Mouse (Mus musculus): ENCODE data around the gene Afp.
A peak's percentile ranks its signal among the peaks of the same experiment; 100 is the strongest.

Afp gene

DNA sequence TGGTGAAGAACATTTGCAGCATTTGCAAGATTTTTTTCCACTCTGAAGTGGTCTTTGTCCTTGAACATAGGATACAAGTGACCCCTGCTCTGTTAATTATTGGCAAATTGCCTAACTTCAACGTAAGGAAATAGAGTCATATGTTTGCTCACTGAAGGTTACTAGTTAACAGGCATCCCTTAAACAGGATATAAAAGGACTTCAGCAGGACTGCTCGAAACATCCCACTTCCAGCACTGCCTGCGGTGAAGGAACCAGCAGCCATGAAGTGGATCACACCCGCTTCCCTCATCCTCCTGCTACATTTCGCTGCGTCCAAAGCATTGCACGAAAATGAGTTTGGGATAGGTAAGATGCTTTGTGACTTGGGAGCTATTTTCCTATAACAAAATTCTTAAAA is at the start of gene Afp:
Gene Afp (plus strand): TSS at position 220 of the 400 bp plus-strand sequence.
- no peak for DNase-seq (ENCODE audit: low spot score in 2 of 2)

DNA sequence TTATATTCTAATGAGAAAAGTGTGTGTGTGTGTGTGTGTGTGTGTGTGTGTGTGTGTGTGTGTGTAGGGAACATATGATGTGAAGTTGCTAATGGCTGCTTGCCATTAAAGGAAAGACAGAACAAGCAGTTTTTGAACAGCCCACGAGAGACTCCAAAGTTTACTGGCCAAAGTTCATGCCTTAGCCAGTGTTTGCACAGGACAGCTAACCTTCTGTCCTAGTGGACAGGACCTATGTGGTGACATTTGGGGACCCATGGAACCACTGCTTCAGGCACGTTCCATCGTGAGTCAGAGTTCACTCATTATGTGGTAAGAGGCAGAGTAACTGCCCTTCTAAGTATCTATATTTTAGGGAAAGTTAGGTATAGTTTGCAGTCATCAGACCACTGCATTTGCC is 43.0 kb upstream of the Afp start:
- DNase-seq (ENCODE audit: low spot score in 2 of 2) = no peak

DNA sequence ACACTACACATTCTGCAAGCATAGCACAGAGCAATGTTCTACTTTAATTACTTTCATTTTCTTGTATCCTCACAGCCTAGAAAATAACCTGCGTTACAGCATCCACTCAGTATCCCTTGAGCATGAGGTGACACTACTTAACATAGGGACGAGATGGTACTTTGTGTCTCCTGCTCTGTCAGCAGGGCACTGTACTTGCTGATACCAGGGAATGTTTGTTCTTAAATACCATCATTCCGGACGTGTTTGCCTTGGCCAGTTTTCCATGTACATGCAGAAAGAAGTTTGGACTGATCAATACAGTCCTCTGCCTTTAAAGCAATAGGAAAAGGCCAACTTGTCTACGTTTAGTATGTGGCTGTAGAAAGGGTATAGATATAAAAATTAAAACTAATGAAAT is 40.6 kb upstream of the Afp start:
- DNase-seq (ENCODE audit: low spot score in 2 of 2) = no peak

GRCm38 (mm10) chr5:90452711-90453110 is 37.8 kb upstream of the Afp start:
- DNase-seq (ENCODE audit: low spot score in 2 of 2) = no peak

DNA sequence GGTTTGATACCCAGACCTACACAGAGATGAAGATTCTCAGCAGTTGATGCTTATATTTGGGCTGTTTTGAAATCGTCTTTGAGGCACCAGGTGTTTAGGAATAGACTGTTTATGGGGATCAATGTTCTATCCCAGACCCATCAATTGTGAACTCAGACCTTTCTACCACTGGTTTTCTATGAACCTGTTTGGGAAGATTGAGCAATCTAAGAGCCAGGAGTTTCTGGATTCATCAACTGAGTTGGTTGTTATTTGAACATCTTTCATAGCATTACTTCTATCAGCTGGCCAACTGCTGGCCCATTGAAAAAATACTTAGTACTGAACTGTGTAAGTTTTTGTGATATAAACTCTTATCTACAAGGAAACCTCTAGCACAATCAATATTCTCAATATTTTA is 33.3 kb upstream of the Afp start:
- no peak for DNase-seq (ENCODE audit: low spot score in 2 of 2)

- no peak for DNase-seq (ENCODE audit: low spot score in 2 of 2)
These were observed 31.8 kb upstream of the Afp start for GRCm38 (mm10) chr5:90458727-90459126.

DNA sequence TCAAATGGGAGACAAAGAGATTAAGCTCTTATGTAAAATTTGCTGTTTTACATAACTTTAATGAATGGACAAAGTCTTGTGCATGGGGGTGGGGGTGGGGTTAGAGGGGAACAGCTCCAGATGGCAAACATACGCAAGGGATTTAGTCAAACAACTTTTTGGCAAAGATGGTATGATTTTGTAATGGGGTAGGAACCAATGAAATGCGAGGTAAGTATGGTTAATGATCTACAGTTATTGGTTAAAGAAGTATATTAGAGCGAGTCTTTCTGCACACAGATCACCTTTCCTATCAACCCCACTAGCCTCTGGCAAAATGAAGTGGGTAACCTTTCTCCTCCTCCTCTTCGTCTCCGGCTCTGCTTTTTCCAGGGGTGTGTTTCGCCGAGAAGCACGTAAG is 29.9 kb upstream of the Afp start, which contains the start of gene Alb:
Gene Alb (plus strand): TSS at position 279 of the 400 bp plus-strand sequence.
- no peak for DNase-seq (ENCODE audit: low spot score in 2 of 2)

GRCm38 (mm10) chr5:90466806-90467205 is 23.7 kb upstream of the Afp start:
- no peak for DNase-seq (ENCODE audit: low spot score in 2 of 2)

- DNase-seq (ENCODE audit: low spot score in 2 of 2) = no peak
These were observed 23.3 kb upstream of the Afp start for GRCm38 (mm10) chr5:90467245-90467644.

GRCm38 (mm10) chr5:90470836-90471235 is 19.7 kb upstream of the Afp start:
- DNase-seq (ENCODE audit: low spot score in 2 of 2) = no peak

DNA sequence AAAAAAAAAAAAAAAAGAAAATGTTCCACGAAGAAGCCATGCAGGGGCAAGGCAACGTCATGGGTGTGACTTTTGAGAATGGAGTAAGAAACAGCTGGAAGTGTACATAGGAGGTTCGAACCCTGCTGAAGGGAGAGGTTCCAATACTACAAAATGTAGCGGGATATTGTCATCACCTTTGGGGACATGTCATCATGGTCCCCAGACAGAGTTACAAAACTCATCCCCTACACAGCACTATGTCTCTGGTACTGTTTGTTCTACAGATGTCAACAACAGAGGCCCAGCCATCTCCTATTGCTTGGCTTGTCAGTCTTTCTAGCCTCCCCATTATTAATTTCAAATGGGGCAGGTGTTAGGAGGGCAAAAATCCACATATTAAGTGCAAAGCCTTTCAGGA is 16.6 kb upstream of the Afp start:
- no peak for DNase-seq (ENCODE audit: low spot score in 2 of 2)

DNA sequence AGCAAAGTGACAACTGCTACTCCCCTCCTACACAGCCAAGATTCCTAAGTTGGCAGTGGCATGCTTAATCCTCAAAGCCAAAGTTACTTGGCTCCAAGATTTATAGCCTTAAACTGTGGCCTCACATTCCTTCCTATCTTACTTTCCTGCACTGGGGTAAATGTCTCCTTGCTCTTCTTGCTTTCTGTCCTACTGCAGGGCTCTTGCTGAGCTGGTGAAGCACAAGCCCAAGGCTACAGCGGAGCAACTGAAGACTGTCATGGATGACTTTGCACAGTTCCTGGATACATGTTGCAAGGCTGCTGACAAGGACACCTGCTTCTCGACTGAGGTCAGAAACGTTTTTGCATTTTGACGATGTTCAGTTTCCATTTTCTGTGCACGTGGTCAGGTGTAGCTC is 16.2 kb upstream of the Afp start:
- no peak for DNase-seq (ENCODE audit: low spot score in 2 of 2)

GRCm38 (mm10) chr5:90476741-90477140 is 13.8 kb upstream of the Afp start:
- DNase-seq (ENCODE audit: low spot score in 2 of 2) = no peak

DNA sequence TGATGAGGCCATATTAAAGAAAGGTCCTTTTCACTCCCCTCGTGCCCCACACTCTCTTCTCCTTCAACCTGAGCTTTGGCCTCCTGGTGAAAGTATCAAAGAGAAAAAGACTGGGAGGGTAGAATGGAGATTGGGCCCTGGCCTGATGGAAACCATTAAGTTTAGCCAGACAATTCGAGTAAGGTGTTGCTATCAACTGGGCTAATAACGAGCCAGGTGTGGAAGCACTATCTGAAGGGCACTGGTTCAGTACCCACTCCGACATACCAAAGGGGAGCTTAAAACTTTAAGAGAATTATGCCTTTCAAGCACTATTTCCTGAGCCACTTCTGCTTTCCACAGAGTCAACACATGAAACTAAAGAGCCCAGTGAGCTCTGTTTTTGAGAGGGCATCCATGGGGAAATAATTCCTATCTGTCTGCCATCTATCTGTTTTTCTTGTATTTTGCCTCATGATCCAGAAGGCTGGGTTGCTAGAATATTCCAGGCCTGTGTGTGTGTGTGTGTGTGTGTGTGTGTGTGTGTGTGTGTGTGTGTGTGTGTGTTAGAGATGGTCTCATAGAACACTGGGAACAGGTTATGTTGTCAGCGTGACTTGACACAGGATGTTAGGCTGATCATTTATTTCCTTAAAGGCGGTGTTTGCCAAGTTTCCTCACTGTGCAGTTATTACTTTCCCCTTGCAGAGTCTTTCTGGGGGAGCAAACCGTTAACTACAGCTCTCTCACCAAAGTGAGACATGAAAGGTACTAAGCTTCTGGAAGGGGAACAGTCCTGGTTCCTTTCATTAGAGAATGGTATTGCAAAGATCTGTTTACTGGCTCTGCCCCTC is 13.0 kb upstream of the Afp start:
- DNase-seq (ENCODE audit: low spot score in 2 of 2) = no peak

DNA sequence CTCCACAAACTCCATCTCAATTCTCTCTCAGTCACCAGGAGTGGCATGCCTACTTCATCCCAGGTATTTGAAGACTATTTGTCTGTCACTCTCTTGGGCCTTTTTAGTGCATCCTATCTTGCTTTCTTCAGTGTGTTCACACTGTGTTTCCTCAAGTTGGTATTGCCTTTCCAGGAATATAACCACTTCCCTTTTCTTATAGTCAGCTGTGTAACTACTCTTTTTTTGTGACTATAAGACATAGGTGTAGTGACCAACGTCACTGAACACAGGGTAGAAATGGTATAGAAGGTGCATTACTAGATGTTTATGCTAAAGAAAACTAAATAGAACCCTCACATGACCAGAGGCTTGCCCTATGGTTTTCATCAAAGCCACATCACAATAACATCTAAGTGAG is 11.7 kb upstream of the Afp start:
- DNase-seq (ENCODE audit: low spot score in 2 of 2) = no peak

DNA sequence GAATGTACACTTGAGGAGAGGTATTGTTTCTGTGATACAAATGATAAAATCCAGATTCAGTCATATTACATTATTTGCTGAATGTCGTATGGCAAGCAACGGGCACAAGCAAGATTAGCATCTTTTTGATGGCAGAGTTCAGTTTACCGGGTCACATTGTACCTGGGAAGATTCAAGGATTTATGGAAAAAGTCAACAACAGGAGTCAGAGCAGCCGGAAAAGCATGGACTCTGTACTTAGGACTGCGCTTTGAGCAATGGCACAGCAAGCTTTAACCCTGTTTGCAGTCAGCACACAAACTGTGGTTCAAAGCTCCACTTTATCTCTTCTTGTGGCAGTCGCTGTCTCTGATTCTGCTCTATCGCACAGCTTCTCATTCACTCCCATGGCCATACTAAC is 4.9 kb upstream of the Afp start:
- DNase-seq (ENCODE audit: low spot score in 2 of 2) = no peak

GRCm38 (mm10) chr5:90488323-90488722 is 2.2 kb upstream of the Afp start:
- no peak for DNase-seq (ENCODE audit: low spot score in 2 of 2)

DNA sequence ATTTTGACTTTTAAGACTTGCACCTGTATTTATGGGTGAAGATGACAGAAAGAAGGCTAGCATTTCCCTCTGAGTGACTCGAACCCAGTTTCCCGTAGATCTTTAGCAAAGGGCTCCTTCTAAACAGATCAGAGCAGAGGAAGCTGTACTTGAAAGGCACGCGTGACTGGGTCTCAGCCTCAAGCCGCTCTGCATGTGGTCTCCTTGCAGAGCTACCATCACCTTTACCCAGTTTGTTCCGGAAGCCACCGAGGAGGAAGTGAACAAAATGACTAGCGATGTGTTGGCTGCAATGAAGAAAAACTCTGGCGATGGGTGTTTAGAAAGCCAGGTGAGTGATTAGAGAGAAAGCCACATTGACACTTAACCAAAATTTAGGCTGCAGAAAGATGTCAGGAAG is 1.9 kb downstream of the Afp start:
- no peak for DNase-seq (ENCODE audit: low spot score in 2 of 2)

DNA sequence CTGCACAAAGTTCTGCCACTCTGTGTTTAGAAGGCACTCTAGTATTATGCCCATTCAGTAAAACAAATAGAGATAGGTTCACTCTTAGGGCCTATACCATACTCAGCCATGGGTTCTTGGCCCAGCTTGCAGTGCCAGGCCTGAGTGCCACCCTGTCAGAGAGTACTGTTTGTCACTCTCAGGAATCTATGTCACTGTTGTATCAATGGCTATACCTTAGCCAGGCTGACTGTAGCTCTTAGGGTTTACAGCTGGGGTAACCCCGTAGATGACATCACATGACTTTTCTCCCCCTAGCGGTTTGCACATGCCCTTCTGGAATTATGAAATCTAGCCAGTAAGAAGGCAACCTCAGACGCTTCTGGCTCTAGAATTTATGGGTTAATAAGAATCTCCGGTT is 3.8 kb downstream of the Afp start:
- DNase-seq (ENCODE audit: low spot score in 2 of 2) = no peak

GRCm38 (mm10) chr5:90499509-90499908 is 9.0 kb downstream of the Afp start:
- no peak for DNase-seq (ENCODE audit: low spot score in 2 of 2)

- peak; percentile 13 to 65 for DNase-seq (ENCODE audit: low spot score in 2 of 2)
These were observed 10.2 kb downstream of the Afp start for GRCm38 (mm10) chr5:90500714-90501113.

DNA sequence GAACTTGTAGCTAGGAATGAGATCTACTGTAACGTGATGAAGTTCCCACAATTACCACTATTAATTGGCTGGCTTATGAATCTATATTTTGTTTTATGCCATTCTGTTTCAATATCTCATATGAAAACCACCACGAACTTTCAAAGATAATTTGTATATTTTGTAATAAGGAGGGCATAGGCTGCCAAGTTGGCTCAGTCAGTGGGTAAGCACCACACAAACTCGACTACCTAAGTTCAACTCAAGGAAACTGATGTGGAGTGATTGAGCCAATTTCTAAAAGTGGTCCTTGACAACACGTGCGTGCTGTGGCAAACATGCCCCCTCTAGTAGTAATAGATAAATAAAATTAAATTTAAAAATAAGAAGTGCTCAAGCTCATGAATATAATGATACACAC is 11.2 kb downstream of the Afp start:
- no peak for DNase-seq (ENCODE audit: low spot score in 2 of 2)

- DNase-seq (ENCODE audit: low spot score in 2 of 2) = no peak
These were observed 14.2 kb downstream of the Afp start for GRCm38 (mm10) chr5:90504742-90505141.

DNA sequence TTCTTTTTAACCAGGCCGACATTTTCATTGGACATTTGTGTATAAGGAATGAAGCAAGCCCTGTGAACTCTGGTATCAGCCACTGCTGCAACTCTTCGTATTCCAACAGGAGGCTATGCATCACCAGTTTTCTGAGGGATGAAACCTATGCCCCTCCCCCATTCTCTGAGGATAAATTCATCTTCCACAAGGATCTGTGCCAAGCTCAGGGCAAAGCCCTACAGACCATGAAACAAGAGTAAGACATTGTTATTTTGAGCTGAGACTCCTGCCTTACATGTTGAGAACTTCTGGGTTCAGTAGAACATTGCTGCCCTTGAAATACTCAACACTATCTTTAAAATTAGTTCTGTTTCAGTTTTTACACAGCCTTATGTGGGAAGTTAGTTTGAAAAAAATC is 16.0 kb downstream of the Afp start:
- DNase-seq (ENCODE audit: low spot score in 2 of 2) = no peak
